ENCODE assay signal across 26 mouse cellular contexts in genomic region chr9:118698191-118698590, GRCm38 (mm10).
DNase-seq lines count a peak whose midpoint lies in the region; ATAC-seq and TF ChIP-seq lines count a peak whose summit lies in the region.
"Had no signal": no experiment of that assay in that cellular context is flagged by ENCODE, and none has a peak within 500 bp of the region (broad histone marks: within the 10 kb centered on the region; RNA-seq: fewer than 3 reads in every experiment).

No protein-coding gene starts in this region.

- no peak overlapping the region for H3K4me2 ChIP-seq in midbrain, embryonic 11.5 days
- no peak overlapping the region for H3K4me2 ChIP-seq in midbrain, postnatal 0 days (ENCODE audit: low read depth, low read length, poor library complexity, severe bottlenecking)
- H3K4me2 ChIP-seq: embryonic facial prominence, embryonic 12.5 days; hindbrain, embryonic 15.5 days; limb, embryonic 13.5 days; liver, embryonic 11.5 days; midbrain, embryonic 15.5 days; neural tube, embryonic 12.5 days had no signal

- H3K4me3 ChIP-seq in midbrain, embryonic 11.5 days (ENCODE audit: low read depth, low read length), result no peak overlapping the region
- no peak overlapping the region for H3K4me3 ChIP-seq in midbrain, postnatal 0 days (ENCODE audit: low read depth, low read length)
- no peak overlapping the region for H3K4me3 ChIP-seq in kidney, adult 2 months (ENCODE audit: insufficient read depth, low read depth, low read length)
- H3K4me3 ChIP-seq: embryonic facial prominence, embryonic 12.5 days; hindbrain, embryonic 10.5 days; hindbrain, embryonic 15.5 days; limb, embryonic 13.5 days; midbrain, embryonic 15.5 days; neural tube, embryonic 12.5 days had no signal

- no peaks in the 10 kb centered on the region; the same call in 1 of the 2 replicates for H3K4me1 ChIP-seq in midbrain, embryonic 11.5 days (ENCODE audit: control insufficient read depth, insufficient read depth, low read length)
- no peaks in the 10 kb centered on the region for H3K4me1 ChIP-seq in midbrain, postnatal 0 days (ENCODE audit: insufficient read depth, low read length)
- no peaks in the 10 kb centered on the region for H3K4me1 ChIP-seq in kidney, adult 2 months (ENCODE audit: control insufficient read depth, insufficient read depth, low read length)
- H3K4me1 ChIP-seq: midbrain, embryonic 15.5 days had no signal

- no peaks in the 10 kb centered on the region for H3K27me3 ChIP-seq in midbrain, embryonic 11.5 days (ENCODE audit: control insufficient read depth, insufficient read depth, low read length)
- no peaks in the 10 kb centered on the region for H3K27me3 ChIP-seq in midbrain, postnatal 0 days (ENCODE audit: insufficient read depth, low read length)
- no peaks in the 10 kb centered on the region for H3K27me3 ChIP-seq in kidney, adult 2 months (replicated peaks; ENCODE audit: control insufficient read depth, insufficient read depth, low read length)
- H3K27me3 ChIP-seq: CH12.LX; embryonic facial prominence, embryonic 12.5 days; hindbrain, embryonic 15.5 days; limb, embryonic 13.5 days; midbrain, embryonic 15.5 days; neural tube, embryonic 12.5 days had no signal

- WGBS in midbrain, embryonic 11.5 days, result 80% methylated on average over 8 of the region's 8 CpGs
- 78% methylated on average over 8 of the region's 8 CpGs for WGBS in midbrain, postnatal 0 days
- WGBS in kidney, adult 2 months, result 72% methylated on average over 8 of the region's 8 CpGs

- H3K36me3 ChIP-seq in midbrain, embryonic 11.5 days (ENCODE audit: control insufficient read depth, insufficient read depth, low read length), result no peaks in the 10 kb centered on the region
- H3K36me3 ChIP-seq in midbrain, postnatal 0 days (ENCODE audit: insufficient read depth, low read length), result no peaks in the 10 kb centered on the region
- no peaks in the 10 kb centered on the region for H3K36me3 ChIP-seq in kidney, adult 2 months (ENCODE audit: control insufficient read depth, insufficient read depth, low read length)
- H3K36me3 ChIP-seq: hindbrain, embryonic 15.5 days; midbrain, embryonic 15.5 days; neural tube, embryonic 12.5 days had no signal

- ATAC-seq in midbrain, embryonic 11.5 days (ENCODE audit: low FRiP score), result no peak
- ATAC-seq in midbrain, postnatal 0 days (ENCODE audit: low FRiP score), result no peak
- ATAC-seq: forebrain, embryonic 14.5 days; midbrain, embryonic 15.5 days had no signal

- no peak overlapping the region for H3K27ac ChIP-seq in midbrain, embryonic 11.5 days (ENCODE audit: low read depth, low read length)
- H3K27ac ChIP-seq in midbrain, postnatal 0 days (ENCODE audit: low read depth, low read length), result no peak overlapping the region
- no peak overlapping the region for H3K27ac ChIP-seq in kidney, adult 2 months (ENCODE audit: insufficient read depth, low read depth, low read length)
- H3K27ac ChIP-seq: embryonic facial prominence, embryonic 12.5 days; hindbrain, embryonic 10.5 days; hindbrain, embryonic 15.5 days; limb, embryonic 13.5 days; midbrain, embryonic 15.5 days; neural tube, embryonic 12.5 days had no signal

- H3K9ac ChIP-seq in midbrain, embryonic 11.5 days (ENCODE audit: low read length), result no peak overlapping the region
- no peak overlapping the region for H3K9ac ChIP-seq in midbrain, postnatal 0 days (replicated peaks; ENCODE audit: low read length, poor library complexity, severe bottlenecking)
- H3K9ac ChIP-seq: embryonic facial prominence, embryonic 12.5 days; hindbrain, embryonic 15.5 days; limb, embryonic 13.5 days; midbrain, embryonic 15.5 days; neural tube, embryonic 12.5 days had no signal

- no peak for TF ChIP-seq POLR2A in kidney, adult 2 months (IDR thresholded peaks at IDR 0.05; ENCODE audit: low read depth, low read length)

- peak; percentile 62 to 76 for DNase-seq in adrenal gland, adult (ENCODE audit: inconsistent age in 2 of 2, low spot score in 1 of 2)
- no peak for DNase-seq in adrenal gland, adult 8-10 months
- DNase-seq in midbrain, embryonic 11.5 days (ENCODE audit: low spot score, missing footprints), result peak; percentile 47
- DNase-seq in midbrain, postnatal 0 days (ENCODE audit: low spot score), result no peak
- DNase-seq in lung, postnatal 36 days, result peak; percentile 46
- no peak for DNase-seq in kidney, adult 2 months
- DNase-seq in spleen, postnatal 10 days (ENCODE audit: low spot score in 2 of 2), result no peak
- DNase-seq: cerebellum, adult 11-12 months; cerebellum, adult 9-11 months; embryo, embryonic 11 days; gastrocnemius, postnatal 14 days; heart, postnatal 14 days; kidney, adult 18-20 months; kidney, postnatal 4 days; right cerebral cortex, adult 18-20 months; spleen, adult 18-20 months; thymus, postnatal 4 days had no signal

- H3K9me3 ChIP-seq in midbrain, embryonic 11.5 days (ENCODE audit: control insufficient read depth, low read length), result no peaks in the 10 kb centered on the region
- no peaks in the 10 kb centered on the region for H3K9me3 ChIP-seq in midbrain, postnatal 0 days (ENCODE audit: low read length)
- H3K9me3 ChIP-seq: embryonic facial prominence, embryonic 12.5 days; hindbrain, embryonic 10.5 days; hindbrain, embryonic 15.5 days; limb, embryonic 13.5 days; midbrain, embryonic 15.5 days; neural tube, embryonic 12.5 days had no signal

- no peak for TF ChIP-seq CTCF in midbrain, postnatal 0 days (IDR thresholded peaks at IDR 0.05)
- TF ChIP-seq CTCF in kidney, adult 2 months (conservative IDR thresholded peaks at IDR 0.05; ENCODE audit: insufficient read depth, insufficient read length, low read depth, low read length), result no peak

Comparison
In these comparisons a context has a peak if more than half of its experiments do, and no peak if none do; other contexts are left out.
1. DNase-seq: peak in adrenal gland, adult (2 of 2), midbrain, embryonic 11.5 days (single experiment) and lung, postnatal 36 days (single experiment); none in adrenal gland, adult 8-10 months (single experiment), midbrain, postnatal 0 days (single experiment), kidney, adult 2 months (single experiment) and spleen, postnatal 10 days (0 of 2).